Mouse (Mus musculus): ENCODE data around the gene Snx10. TPM values are rescaled to one million over a fixed set of nuclear protein-coding genes. Genes with fewer than 3 reads are reported as not detected.
A peak's percentile ranks its signal among the peaks of the same experiment; 100 is the strongest.

The Snx10 gene
- polyA plus RNA-seq, 1 experiment, result 1.7 TPM

GRCm38 (mm10) chr6:51486731-51487130, 37.0 kb upstream of the Snx10 start:
- H3K27ac ChIP-seq (ENCODE audit: control insufficient read depth, insufficient read depth, low read depth, low read length), result 0 out of 2 replicates have a peak overlapping the region, but pooled peaks have one; percentile 13
- TF ChIP-seq POLR2A (IDR thresholded peaks at IDR 0.05; ENCODE audit: control insufficient read depth, low read depth, low read length) (no peak), CTCF (IDR thresholded peaks at IDR 0.05; ENCODE audit: control insufficient read depth, insufficient read depth, insufficient replicate concordance, low read depth, low read length) (no peak)
- H3K4me3 ChIP-seq (ENCODE audit: control insufficient read depth, low read depth, low read length), result no peak overlapping the region
- H3K4me1 ChIP-seq (ENCODE audit: control insufficient read depth, insufficient read depth, low read length), result no peaks in the 10 kb centered on the region
- no peaks in the 10 kb centered on the region for H3K27me3 ChIP-seq (ENCODE audit: control insufficient read depth, insufficient read depth, low read length)
- no peaks in the 10 kb centered on the region for H3K36me3 ChIP-seq (ENCODE audit: control insufficient read depth, insufficient read depth, low read length)

GRCm38 (mm10) chr6:51489787-51490186, 33.9 kb upstream of the Snx10 start:
- Histone ChIP-seq H3K4me3 (ENCODE audit: control insufficient read depth, low read depth, low read length) (no peak overlapping the region), H3K4me1 (ENCODE audit: control insufficient read depth, insufficient read depth, low read length) (no peaks in the 10 kb centered on the region), H3K27me3 (ENCODE audit: control insufficient read depth, insufficient read depth, low read length) (no peaks in the 10 kb centered on the region), H3K27ac (ENCODE audit: control insufficient read depth, insufficient read depth, low read depth, low read length) (no peak overlapping the region), H3K36me3 (ENCODE audit: control insufficient read depth, insufficient read depth, low read length) (no peaks in the 10 kb centered on the region)
- TF ChIP-seq POLR2A (IDR thresholded peaks at IDR 0.05; ENCODE audit: control insufficient read depth, low read depth, low read length), result no peak
- no peak for TF ChIP-seq CTCF (IDR thresholded peaks at IDR 0.05; ENCODE audit: control insufficient read depth, insufficient read depth, insufficient replicate concordance, low read depth, low read length)

GRCm38 (mm10) chr6:51497321-51498111, 26.2 kb upstream of the Snx10 start:
- TF ChIP-seq CTCF (IDR thresholded peaks at IDR 0.05; ENCODE audit: control insufficient read depth, insufficient read depth, insufficient replicate concordance, low read depth, low read length) (no peak), POLR2A (IDR thresholded peaks at IDR 0.05; ENCODE audit: control insufficient read depth, low read depth, low read length) (no peak)
- Histone ChIP-seq H3K27me3 (ENCODE audit: control insufficient read depth, insufficient read depth, low read length) (no peaks in the 10 kb centered on the region), H3K27ac (ENCODE audit: control insufficient read depth, insufficient read depth, low read depth, low read length) (no peak overlapping the region), H3K36me3 (ENCODE audit: control insufficient read depth, insufficient read depth, low read length) (no peaks in the 10 kb centered on the region), H3K4me3 (ENCODE audit: control insufficient read depth, low read depth, low read length) (no peak overlapping the region), H3K4me1 (ENCODE audit: control insufficient read depth, insufficient read depth, low read length) (no peaks in the 10 kb centered on the region)

GRCm38 (mm10) chr6:51505671-51506070, 18.0 kb upstream of the Snx10 start:
- no peak overlapping the region for H3K4me3 ChIP-seq (ENCODE audit: control insufficient read depth, low read depth, low read length)
- TF ChIP-seq CTCF (IDR thresholded peaks at IDR 0.05; ENCODE audit: control insufficient read depth, insufficient read depth, insufficient replicate concordance, low read depth, low read length), result no peak
- no peak for TF ChIP-seq POLR2A (IDR thresholded peaks at IDR 0.05; ENCODE audit: control insufficient read depth, low read depth, low read length)
- H3K4me1 ChIP-seq (ENCODE audit: control insufficient read depth, insufficient read depth, low read length), result no peaks in the 10 kb centered on the region
- H3K36me3 ChIP-seq (ENCODE audit: control insufficient read depth, insufficient read depth, low read length), result no peaks in the 10 kb centered on the region
- H3K27ac ChIP-seq (ENCODE audit: control insufficient read depth, insufficient read depth, low read depth, low read length), result peak overlapping the region; percentile 69
- H3K27me3 ChIP-seq (ENCODE audit: control insufficient read depth, insufficient read depth, low read length), result no peaks in the 10 kb centered on the region

DNA sequence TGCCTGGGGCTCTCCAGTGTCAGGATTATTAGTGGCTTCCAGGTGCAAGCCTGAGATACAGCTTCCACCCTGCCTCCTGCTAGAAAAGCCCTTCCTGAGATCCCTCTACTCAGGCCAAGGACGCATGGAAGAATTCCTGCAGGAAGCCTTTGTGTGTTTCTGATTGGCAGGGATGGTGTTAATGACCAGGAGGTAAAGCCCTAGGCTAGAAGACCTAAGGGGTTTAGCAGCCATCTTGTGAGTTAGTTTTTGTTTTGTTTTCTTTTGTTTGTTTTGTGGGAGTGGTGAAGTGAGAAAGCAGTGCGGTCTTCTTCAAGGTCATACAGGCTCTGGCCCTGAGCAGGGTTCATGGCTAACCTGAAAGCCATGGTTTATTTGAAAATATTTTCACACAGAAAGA, 16.1 kb upstream of the Snx10 start:
- Histone ChIP-seq H3K4me1 (ENCODE audit: control insufficient read depth, insufficient read depth, low read length) (no peaks in the 10 kb centered on the region), H3K27ac (ENCODE audit: control insufficient read depth, insufficient read depth, low read depth, low read length) (no peak overlapping the region; the same call in 1 of the 2 replicates), H3K27me3 (ENCODE audit: control insufficient read depth, insufficient read depth, low read length) (no peaks in the 10 kb centered on the region), H3K36me3 (ENCODE audit: control insufficient read depth, insufficient read depth, low read length) (no peaks in the 10 kb centered on the region), H3K4me3 (ENCODE audit: control insufficient read depth, low read depth, low read length) (no peak overlapping the region)
- TF ChIP-seq CTCF (IDR thresholded peaks at IDR 0.05; ENCODE audit: control insufficient read depth, insufficient read depth, insufficient replicate concordance, low read depth, low read length) (no peak), POLR2A (IDR thresholded peaks at IDR 0.05; ENCODE audit: control insufficient read depth, low read depth, low read length) (no peak)

DNA sequence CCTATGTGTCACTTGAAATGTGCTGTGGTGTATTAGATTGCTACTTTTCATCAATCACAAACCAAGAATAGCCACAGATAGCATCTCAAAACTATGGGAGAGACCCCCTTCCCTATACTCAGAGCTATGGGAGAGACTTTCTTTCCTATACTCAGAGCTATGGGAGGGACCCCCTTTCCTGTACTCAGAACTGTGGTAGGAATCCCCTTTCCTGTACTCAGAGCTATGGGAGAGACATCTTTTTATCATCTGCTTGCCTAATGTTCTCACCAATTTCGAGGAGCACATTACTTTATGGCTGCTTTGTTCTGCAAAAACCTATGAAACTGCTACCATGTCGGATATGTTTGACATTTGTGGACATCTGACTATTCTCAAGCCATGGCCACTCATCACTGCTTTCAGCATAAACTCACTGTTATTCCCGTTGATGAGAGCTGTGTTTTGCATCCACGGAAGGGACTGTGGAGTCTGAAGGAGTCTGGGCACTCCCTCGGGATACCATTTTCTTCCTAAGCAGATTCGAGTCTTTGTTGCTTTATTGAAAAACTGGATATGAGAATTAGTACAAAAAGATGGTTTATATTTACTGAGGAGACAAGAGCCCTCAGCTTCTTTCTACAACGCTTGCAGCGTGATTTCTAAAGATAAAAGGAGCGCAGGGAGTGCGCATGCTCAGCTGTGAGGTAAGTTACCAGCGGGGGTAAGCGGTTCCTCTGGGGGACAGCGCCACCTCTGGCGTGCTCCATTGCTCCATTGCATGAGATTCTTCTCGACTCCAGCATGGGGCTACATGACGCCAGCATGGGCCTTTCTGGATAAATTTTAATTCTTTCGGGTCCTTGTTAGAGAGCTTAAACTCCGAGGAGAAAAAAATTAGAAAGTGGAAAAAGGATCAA, 14.7 kb upstream of the Snx10 start:
- Histone ChIP-seq H3K4me3 (ENCODE audit: control insufficient read depth, low read depth, low read length) (peak overlapping the region; percentile 31), H3K4me1 (ENCODE audit: control insufficient read depth, insufficient read depth, low read length) (no peaks in the 10 kb centered on the region), H3K36me3 (ENCODE audit: control insufficient read depth, insufficient read depth, low read length) (no peaks in the 10 kb centered on the region), H3K27ac (ENCODE audit: control insufficient read depth, insufficient read depth, low read depth, low read length) (peak overlapping the region; percentile 44), H3K27me3 (ENCODE audit: control insufficient read depth, insufficient read depth, low read length) (no peaks in the 10 kb centered on the region)
- no peak for TF ChIP-seq POLR2A (IDR thresholded peaks at IDR 0.05; ENCODE audit: control insufficient read depth, low read depth, low read length)
- TF ChIP-seq CTCF (IDR thresholded peaks at IDR 0.05; ENCODE audit: control insufficient read depth, insufficient read depth, insufficient replicate concordance, low read depth, low read length), result peak; percentile 76; the same call in 1 of the 2 replicates

DNA sequence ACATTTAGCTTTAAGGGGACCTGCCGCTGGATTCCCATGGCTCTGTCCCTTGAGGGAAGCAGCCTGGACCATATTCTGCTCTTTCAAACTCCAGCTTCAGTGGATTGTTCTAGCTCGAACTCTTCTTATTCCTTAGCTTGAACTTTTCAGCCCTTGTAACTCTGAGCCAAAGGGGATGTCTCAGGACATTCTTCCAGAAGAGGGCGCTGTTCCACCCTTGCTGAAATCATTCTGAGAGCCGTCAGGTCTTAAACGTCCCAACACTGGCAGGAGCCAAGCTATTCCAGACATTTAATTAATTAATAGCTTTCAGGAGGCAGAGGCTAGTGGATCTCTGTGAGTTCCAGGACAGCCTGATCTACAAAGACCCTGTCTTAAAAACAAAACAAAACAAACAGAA, 13.6 kb upstream of the Snx10 start:
- Histone ChIP-seq H3K27ac (ENCODE audit: control insufficient read depth, insufficient read depth, low read depth, low read length) (no peak overlapping the region), H3K36me3 (ENCODE audit: control insufficient read depth, insufficient read depth, low read length) (no peaks in the 10 kb centered on the region), H3K27me3 (ENCODE audit: control insufficient read depth, insufficient read depth, low read length) (no peaks in the 10 kb centered on the region), H3K4me3 (ENCODE audit: control insufficient read depth, low read depth, low read length) (no peak overlapping the region), H3K4me1 (ENCODE audit: control insufficient read depth, insufficient read depth, low read length) (no peaks in the 10 kb centered on the region)
- no peak for TF ChIP-seq POLR2A (IDR thresholded peaks at IDR 0.05; ENCODE audit: control insufficient read depth, low read depth, low read length)
- peak; percentile 39; the same call in 1 of the 2 replicates for TF ChIP-seq CTCF (IDR thresholded peaks at IDR 0.05; ENCODE audit: control insufficient read depth, insufficient read depth, insufficient replicate concordance, low read depth, low read length)
